Mouse (Mus musculus) stomach, embryonic 15.5 days (tissue): Measurements from ENCODE around the gene Ldlr. TPM values are rescaled to one million over a fixed set of nuclear protein-coding genes. Genes with fewer than 3 reads are reported as not detected.
A peak's percentile ranks its signal among the peaks of the same experiment; 100 is the strongest.

Experiments
- ATAC-seq: fragments of 200-750 bp; cut with Nextera tagmentation; 2 replicates; pipeline ENCODE4 v1.8.0; 2017; ENCODE audit warnings: low read depth, moderate number of reproducible peaks, moderate TSS enrichment; ENCODE audit not compliant: insufficient read depth, low FRiP score
- H3K27ac ChIP-seq: fragments of 300-500 bp; sonication (generic); 2 replicates; pipeline ENCODE4 v1.5.1; 2015; ENCODE audit warnings: mild to moderate bottlenecking, inconsistent platforms
- H3K27me3 ChIP-seq: fragments of 300-500 bp; sonication (generic); replicated peaks from 2 replicates; pipeline ENCODE4 v1.6.1; 2015; ENCODE audit warnings: inconsistent platforms
- H3K36me3 ChIP-seq: fragments of 300-500 bp; sonication (generic); 2 replicates; pipeline ENCODE4 v1.6.1; 2015; ENCODE audit warnings: inconsistent platforms
- H3K4me1 ChIP-seq: fragments of 300-500 bp; sonication (generic); 2 replicates; pipeline ENCODE4 v1.6.1; 2015; ENCODE audit warnings: inconsistent platforms
- H3K4me2 ChIP-seq: fragments of 300-500 bp; sonication (generic); 2 replicates; pipeline ENCODE4 v1.6.1; 2015; ENCODE audit warnings: mild to moderate bottlenecking, inconsistent platforms
- H3K4me3 ChIP-seq: fragments of 300-500 bp; sonication (generic); replicated peaks from 2 replicates; pipeline ENCODE4 v1.5.1; 2015; ENCODE audit warnings: inconsistent platforms
- H3K9ac ChIP-seq: fragments of 300-500 bp; sonication (generic); 2 replicates; pipeline ENCODE4 v1.6.1; 2015; ENCODE audit warnings: inconsistent platforms
- H3K9me3 ChIP-seq: fragments of 300-500 bp; sonication (generic); 2 replicates; pipeline ENCODE4 v1.6.1; 2016; ENCODE audit warnings: inconsistent platforms
- WGBS: fragments of 180-500 bp; shearing (Covaris S2); methylation state at CpG from one replicate; pipeline ENCODE4 v1.1.7; 2015; 5-methylcytosine and 5-hydroxymethylcytosine counted together
- polyA plus RNA-seq: library from polyadenylated mRNA; unstranded; fragments of >200 nt; fragmentation: Nextera tagmentation; extraction: Ambion mirVana; gene quantifications from 2 replicates; pipeline ENCODE4 v1.2.1, GENCODE M21; 2015

The Ldlr gene
- 53.8 and 61.0 TPM in 2 replicates for polyA plus RNA-seq

DNA sequence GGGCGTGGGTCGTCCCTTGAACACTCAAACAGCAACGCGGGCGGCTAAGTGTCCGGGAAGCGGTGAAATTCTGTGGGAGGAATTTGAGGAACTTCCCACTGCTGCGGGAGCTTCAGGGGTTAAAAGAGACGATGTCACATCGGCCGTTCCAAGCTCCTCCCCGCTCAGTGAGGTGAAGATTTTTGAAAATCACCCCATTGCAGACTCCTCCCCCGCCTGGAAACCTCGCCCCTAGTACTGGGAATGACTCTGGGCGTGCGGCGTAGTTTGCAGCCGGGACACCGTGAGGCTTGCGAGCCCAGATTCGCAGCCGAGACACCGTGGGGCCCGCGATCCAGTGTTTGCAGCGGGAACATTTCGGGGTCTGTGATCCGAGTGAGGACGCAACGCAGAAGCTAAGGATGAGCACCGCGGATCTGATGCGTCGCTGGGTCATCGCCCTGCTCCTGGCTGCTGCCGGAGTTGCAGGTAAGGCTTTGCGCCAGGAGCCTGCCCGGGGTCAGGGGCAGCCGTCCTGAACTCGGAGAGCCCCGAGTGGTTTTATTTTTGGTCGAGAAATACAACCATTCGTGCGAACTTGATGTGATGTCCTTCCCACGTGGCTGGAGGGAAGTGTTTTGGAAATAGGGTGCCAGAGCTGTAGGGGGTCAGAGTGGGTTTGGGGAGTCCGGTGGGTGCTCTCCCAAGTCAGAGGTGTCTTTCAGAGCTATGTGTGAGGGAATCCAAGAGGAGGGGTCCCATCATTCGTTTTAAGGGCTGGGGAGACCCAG lies at the start of gene Ldlr:
Ldlr (plus strand) TSS at position 107 of the 770 bp plus-strand sequence.
- peak within 1 kb of the TSS; percentile 67 for H3K4me2 ChIP-seq
- peak; percentile 84 for ATAC-seq
- no peaks in the 10 kb centered on the region for H3K27me3 ChIP-seq
- WGBS, result under 1% methylated on average over 47 of the region's 47 CpGs
- no peaks in the 10 kb centered on the region for H3K36me3 ChIP-seq
- peak within 1 kb of the TSS; percentile 76 for H3K4me3 ChIP-seq
- no peaks in the 10 kb centered on the region for H3K9me3 ChIP-seq
- peak within 1 kb of the TSS; percentile 98 for H3K27ac ChIP-seq
- H3K9ac ChIP-seq, result peak within 1 kb of the TSS; percentile 40; the same call in 1 of the 2 replicates
- peaks cover 17% of the 10 kb centered on the region for H3K4me1 ChIP-seq

DNA sequence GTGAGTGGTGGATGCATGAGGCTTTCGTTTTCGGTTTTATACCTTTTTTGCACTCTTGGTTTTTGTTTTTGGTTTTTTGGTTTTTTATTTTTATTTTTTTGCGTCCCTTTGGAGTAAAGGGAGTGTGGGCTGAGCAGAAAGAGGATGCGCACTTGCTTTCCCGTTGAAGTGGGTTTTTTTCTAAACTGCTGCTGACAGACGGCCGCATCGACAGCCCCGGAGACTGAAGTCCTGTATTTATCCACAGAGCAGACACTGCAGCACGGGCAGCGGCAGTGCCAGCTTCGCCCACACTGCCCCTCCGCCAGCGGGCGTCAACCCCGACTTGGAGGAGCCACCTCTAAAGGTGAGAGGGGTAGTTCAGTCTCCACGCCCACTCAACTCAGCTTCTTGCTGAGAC lies 45.6 kb upstream of the Ldlr start:
- H3K4me3 ChIP-seq, result no peak overlapping the region
- no peak overlapping the region for H3K4me2 ChIP-seq
- no peak overlapping the region for H3K27ac ChIP-seq
- no peaks in the 10 kb centered on the region for H3K4me1 ChIP-seq
- H3K9me3 ChIP-seq, result no peaks in the 10 kb centered on the region
- WGBS, result 93% methylated on average over 17 of the region's 17 CpGs
- peaks cover 72% of the 10 kb centered on the region for H3K36me3 ChIP-seq
- no peak for ATAC-seq
- no peak overlapping the region for H3K9ac ChIP-seq
- H3K27me3 ChIP-seq, result no peaks in the 10 kb centered on the region

DNA sequence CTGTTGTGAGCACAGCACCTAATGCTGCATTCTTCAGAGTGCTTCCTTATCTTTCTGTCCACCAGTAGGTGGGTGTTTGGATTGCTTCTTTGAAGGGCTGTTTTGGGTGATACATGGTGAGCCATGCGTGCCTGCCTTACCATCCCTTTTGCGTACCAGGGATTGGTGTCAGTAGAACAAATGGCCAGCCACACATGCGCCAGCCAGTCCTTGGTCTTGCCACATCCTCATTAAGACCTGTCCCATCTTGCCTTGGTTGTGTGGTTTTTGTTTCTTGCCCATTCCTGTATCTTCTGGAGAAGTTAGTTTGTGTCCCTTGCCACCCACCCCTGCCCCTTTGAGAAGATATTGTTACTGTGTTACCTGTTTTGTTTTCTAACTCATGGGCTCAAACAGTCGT lies 42.8 kb upstream of the Ldlr start:
- no peaks in the 10 kb centered on the region for H3K27me3 ChIP-seq
- no peak for ATAC-seq

DNA sequence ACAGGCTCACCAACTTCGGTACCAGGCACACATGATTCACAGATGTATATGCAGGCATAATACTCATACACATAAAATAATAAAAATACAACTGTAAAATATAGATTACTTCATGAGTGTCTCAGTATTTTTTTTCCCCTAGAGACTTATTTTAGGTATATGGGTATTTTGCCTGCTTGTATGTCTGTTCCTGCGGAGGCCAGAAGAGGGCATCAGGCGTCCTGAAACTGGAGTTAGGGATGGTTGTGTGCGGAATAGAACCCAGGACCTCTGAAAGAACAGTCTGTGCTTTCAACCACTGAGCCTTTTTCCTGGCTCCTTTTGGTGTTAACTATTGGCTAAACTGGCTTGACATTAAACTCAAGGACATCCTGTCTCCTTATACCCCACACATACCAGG lies 40.5 kb upstream of the Ldlr start:
- Histone ChIP-seq H3K27me3 (no peaks in the 10 kb centered on the region), H3K9me3 (no peaks in the 10 kb centered on the region), H3K4me2 (no peak overlapping the region), H3K9ac (no peak overlapping the region), H3K36me3 (peaks cover 66% of the 10 kb centered on the region), H3K27ac (no peak overlapping the region), H3K4me3 (no peak overlapping the region), H3K4me1 (no peaks in the 10 kb centered on the region)
- ATAC-seq, result no peak
- WGBS, result 84% methylated on average over 4 of the region's 4 CpGs

More for the DNA sequence above, 42.8 kb upstream of the Ldlr start:
- H3K9me3 ChIP-seq, result no peaks in the 10 kb centered on the region
- H3K4me3 ChIP-seq, result no peak overlapping the region
- H3K4me1 ChIP-seq, result no peaks in the 10 kb centered on the region
- H3K9ac ChIP-seq, result no peak overlapping the region
- H3K4me2 ChIP-seq, result no peak overlapping the region
- WGBS, result 88% methylated on average over 4 of the region's 4 CpGs
- H3K36me3 ChIP-seq, result peaks cover 72% of the 10 kb centered on the region
- H3K27ac ChIP-seq, result no peak overlapping the region

DNA sequence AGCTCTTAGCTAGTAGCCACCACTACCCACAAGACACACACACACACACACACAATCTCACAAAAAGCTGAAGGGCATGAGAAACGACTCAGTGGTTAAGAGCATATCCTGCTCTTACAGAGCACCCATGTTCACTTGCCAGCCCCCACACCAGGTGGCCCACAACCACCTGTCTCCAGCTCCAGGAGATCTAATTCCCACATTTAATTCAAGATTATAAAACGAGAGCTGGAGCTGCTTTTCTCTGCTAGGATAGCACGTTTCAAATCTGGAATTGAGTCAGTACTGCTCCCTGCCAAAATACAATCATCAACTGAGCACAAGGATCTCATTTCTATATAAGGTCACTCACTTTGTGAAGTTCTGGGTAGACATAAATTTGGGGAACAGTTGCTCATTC lies 39.4 kb upstream of the Ldlr start:
- Histone ChIP-seq H3K4me2 (no peak overlapping the region), H3K4me3 (no peak overlapping the region), H3K27ac (no peak overlapping the region), H3K9ac (no peak overlapping the region), H3K9me3 (no peaks in the 10 kb centered on the region), H3K36me3 (peaks cover 64% of the 10 kb centered on the region), H3K4me1 (no peaks in the 10 kb centered on the region), H3K27me3 (no peaks in the 10 kb centered on the region)
- no peak for ATAC-seq
- 76% methylated on average over 3 of the region's 3 CpGs for WGBS

DNA sequence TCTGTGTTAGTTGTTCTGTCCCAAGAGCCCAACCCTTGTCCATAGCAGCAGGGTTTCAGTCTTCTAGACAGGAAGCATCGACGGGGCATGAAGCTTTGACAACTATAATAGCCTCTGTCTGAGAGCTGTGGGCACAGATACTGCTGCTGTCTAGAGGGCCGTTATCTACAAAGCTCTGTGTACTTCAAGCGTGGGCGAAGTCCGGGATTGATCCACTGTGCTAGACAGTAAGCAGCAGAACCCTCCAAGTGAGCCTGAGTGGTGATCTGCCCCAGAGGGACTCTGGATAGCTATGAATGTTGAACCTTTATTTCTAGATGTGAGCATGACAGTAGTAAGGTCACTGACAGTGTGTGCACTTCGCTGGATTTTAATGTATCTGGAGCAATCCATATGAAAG lies 34.7 kb upstream of the Ldlr start:
- no peaks in the 10 kb centered on the region for H3K4me1 ChIP-seq
- H3K4me2 ChIP-seq, result no peak overlapping the region
- peaks cover 56% of the 10 kb centered on the region for H3K36me3 ChIP-seq
- WGBS, result 86% methylated on average over 7 of the region's 7 CpGs
- no peak for ATAC-seq
- H3K27ac ChIP-seq, result no peak overlapping the region
- H3K4me3 ChIP-seq, result no peak overlapping the region
- no peaks in the 10 kb centered on the region for H3K27me3 ChIP-seq
- H3K9me3 ChIP-seq, result no peaks in the 10 kb centered on the region
- no peak overlapping the region for H3K9ac ChIP-seq

DNA sequence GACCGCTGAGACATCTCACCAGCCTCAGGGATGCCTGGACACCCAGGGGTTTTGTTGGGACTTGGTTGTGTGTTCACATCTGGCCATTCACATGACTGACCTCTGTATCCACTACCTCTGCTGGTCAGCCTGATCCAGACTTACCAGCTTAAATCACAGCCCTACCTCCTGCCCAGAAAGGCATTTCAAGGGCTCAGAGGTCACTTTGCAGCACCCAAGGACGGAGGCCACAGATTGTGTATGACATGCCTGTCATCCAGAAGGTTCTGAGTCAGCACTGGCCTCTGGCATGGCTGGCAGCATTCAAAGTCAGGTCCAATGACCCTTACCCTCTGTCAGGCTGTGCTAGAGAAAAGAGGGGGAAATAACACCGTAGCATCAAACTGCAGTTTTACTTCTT lies 33.3 kb upstream of the Ldlr start:
- Histone ChIP-seq H3K9ac (no peak overlapping the region), H3K9me3 (no peaks in the 10 kb centered on the region), H3K4me1 (no peaks in the 10 kb centered on the region), H3K4me3 (no peak overlapping the region), H3K4me2 (no peak overlapping the region), H3K27me3 (no peaks in the 10 kb centered on the region), H3K36me3 (peaks cover 52% of the 10 kb centered on the region), H3K27ac (no peak overlapping the region)
- WGBS, result 82% methylated on average over 3 of the region's 3 CpGs
- ATAC-seq, result no peak

DNA sequence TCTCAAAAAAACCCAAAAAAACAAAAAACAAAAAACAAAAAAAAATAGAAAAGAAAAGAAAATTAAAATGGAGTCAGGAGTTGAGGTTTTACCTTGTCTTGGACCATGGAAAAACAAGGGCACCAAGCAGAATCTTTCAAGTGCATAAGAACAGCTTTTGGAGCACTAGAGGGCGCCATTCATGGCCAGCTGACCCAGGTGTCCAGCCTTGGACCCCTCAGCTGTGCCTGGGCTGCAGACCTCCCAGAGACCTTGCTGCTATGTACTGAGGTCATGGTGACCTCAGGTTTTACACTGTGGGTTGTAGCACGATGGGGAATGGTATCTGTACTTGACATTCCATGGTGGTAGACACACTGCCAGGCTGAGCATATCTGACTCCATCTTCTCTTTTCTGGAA lies 31.4 kb upstream of the Ldlr start:
- H3K4me1 ChIP-seq, result no peaks in the 10 kb centered on the region
- H3K9me3 ChIP-seq, result no peaks in the 10 kb centered on the region
- no peak overlapping the region for H3K9ac ChIP-seq
- ATAC-seq, result no peak
- H3K4me3 ChIP-seq, result no peak overlapping the region
- peaks cover 41% of the 10 kb centered on the region for H3K36me3 ChIP-seq
- no peak overlapping the region for H3K27ac ChIP-seq
- 48% methylated on average over 2 of the region's 2 CpGs for WGBS
- no peaks in the 10 kb centered on the region for H3K27me3 ChIP-seq
- H3K4me2 ChIP-seq, result no peak overlapping the region

DNA sequence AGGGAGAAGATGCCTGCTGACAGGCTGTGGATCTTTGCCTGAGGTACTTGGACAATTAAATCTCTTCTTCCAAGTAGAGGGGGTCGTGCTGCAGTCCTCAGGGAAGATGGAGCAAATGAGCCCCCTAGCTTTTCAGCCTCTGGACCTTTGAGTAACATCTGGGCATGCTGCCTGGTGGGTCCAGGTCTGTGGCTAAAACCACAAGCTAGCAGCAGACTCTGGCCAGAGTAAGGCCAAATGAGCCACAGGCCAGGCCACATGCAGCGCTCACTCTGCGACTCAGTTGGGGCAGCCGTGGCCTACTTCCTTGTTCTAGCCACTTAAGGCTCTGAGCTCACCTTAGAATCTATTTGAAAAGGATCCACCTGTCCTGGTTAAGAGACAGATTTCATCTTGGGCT lies 30.8 kb upstream of the Ldlr start:
- Histone ChIP-seq H3K4me2 (no peak overlapping the region), H3K9ac (no peak overlapping the region), H3K4me3 (no peak overlapping the region), H3K36me3 (peaks cover 45% of the 10 kb centered on the region), H3K4me1 (no peaks in the 10 kb centered on the region), H3K27ac (no peak overlapping the region), H3K27me3 (no peaks in the 10 kb centered on the region), H3K9me3 (no peaks in the 10 kb centered on the region)
- WGBS, result 96% methylated on average over 4 of the region's 4 CpGs
- no peak for ATAC-seq

DNA sequence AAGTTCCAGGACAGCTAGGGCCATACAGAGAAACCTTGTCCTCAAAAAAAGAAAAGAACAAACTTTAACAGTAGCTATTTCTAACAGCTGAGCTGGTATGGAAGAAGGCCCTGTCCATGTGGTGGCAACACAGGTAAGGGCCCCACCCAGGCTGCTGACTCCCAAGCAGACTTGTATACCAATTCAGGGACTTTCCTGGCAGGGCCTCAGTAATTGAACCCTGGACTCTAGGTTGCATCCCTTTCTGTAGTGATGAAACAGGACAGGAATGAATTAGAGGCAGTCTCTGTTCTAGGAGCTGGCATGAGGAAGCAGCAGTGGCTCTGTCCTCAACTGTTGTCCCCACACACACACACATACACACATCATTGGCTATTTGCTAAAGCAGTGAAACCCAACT lies 29.2 kb upstream of the Ldlr start:
- H3K27me3 ChIP-seq, result no peaks in the 10 kb centered on the region
- no peak overlapping the region for H3K9ac ChIP-seq
- H3K36me3 ChIP-seq, result peaks cover 35% of the 10 kb centered on the region
- H3K27ac ChIP-seq, result no peak overlapping the region
- H3K4me1 ChIP-seq, result no peaks in the 10 kb centered on the region
- H3K9me3 ChIP-seq, result no peaks in the 10 kb centered on the region
- H3K4me2 ChIP-seq, result no peak overlapping the region
- no peak for ATAC-seq
- H3K4me3 ChIP-seq, result no peak overlapping the region

DNA sequence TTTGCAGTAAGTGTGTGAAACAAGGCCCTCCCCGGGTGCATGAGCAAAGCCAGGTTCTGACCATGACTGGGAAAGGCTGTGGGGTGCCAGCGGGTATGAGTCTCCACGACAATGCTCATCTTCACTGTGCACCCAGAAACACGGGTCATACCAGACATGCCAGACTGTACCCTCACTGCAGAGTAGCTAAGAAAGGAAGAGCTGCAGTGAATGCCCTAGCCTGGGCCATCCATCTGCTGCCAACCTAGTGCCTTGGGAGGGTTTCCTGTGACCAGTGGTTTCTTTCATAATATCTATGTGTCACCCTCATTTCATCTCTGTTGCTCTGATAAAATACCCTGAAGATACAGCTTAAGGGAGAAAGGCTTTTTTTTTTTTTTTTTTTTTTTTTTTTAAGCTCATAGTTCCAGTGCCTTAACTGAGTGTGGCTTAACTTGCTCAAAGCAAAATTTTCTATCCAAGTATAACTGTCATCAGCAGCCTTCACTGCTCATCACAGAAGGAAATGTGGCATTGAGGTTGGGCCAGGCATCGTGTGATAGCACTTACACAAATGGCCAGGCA lies 28.0 kb upstream of the Ldlr start:
- Histone ChIP-seq H3K9me3 (no peaks in the 10 kb centered on the region), H3K36me3 (peaks cover 42% of the 10 kb centered on the region), H3K4me1 (no peaks in the 10 kb centered on the region), H3K27ac (no peak overlapping the region), H3K9ac (no peak overlapping the region), H3K4me2 (no peak overlapping the region), H3K27me3 (no peaks in the 10 kb centered on the region), H3K4me3 (no peak overlapping the region)
- no peak for ATAC-seq
- WGBS, result 84% methylated on average over 5 of the region's 5 CpGs

DNA sequence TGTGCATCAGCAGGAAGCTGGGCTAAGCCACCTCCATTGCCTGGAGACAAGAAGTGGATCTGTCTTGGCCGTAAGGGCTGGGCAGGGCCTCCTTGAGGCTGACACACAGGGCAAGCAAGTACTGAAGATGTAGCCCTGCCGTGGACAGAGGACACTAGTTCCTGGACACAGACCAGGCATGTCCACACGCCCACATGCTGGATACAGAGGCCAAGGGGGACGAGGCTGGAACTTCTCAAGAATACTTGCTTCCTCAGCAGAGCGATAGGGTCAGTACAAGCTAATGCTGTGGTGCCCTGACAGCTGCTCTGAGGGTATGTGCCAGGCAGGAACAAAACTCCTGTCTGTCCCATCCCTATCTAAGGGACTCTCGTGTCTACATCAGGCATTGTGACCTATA lies 26.2 kb upstream of the Ldlr start:
- H3K9ac ChIP-seq, result no peak overlapping the region
- H3K9me3 ChIP-seq, result no peaks in the 10 kb centered on the region
- H3K4me3 ChIP-seq, result no peak overlapping the region
- WGBS, result 75% methylated on average over 6 of the region's 6 CpGs
- H3K27me3 ChIP-seq, result no peaks in the 10 kb centered on the region
- ATAC-seq, result no peak
- no peak overlapping the region for H3K4me2 ChIP-seq
- H3K36me3 ChIP-seq, result peaks cover 54% of the 10 kb centered on the region
- H3K27ac ChIP-seq, result no peak overlapping the region
- no peaks in the 10 kb centered on the region for H3K4me1 ChIP-seq
